Mouse (Mus musculus): ENCODE results near the gene Adora2a. TPM values are rescaled to one million over a fixed set of nuclear protein-coding genes. Genes with fewer than 3 reads are reported as not detected.
"Not testable (repeated sequence)": the region's sequence is repeated elsewhere in the genome, so short reads cannot be mapped to it uniquely, and the experiment has no call there.

Gene Adora2a
- polyA plus RNA-seq (2012; rRNA removed), result 9.6 and 13.3 TPM in 2 replicates

GRCm38 (mm10) chr10:75316872-75316907 lies at the start of gene Adora2a:
Gene Adora2a (plus strand): TSS chr10:75316877.
- no peak for DNase-seq (ENCODE audit: extremely low spot score in 1 of 2, low spot score in 1 of 2)

DNA sequence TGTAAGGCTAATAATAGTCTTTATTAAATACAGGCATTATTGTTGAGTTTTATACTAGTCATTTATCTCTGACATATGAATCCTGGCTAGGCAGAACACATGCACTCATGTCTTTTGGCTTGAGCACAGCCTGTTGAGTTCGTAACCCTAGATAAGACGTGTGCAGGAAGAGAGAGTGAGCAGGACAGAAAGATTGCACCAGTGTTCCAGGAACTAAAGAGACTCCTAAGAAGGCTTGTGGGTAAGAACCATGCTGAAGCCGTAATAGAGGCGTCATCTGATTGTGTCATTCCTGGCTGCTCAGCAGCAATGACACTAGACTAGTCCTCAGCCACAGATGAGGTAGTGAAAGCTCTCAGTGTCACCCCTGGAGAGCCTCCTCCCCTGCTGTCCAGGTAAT lies 43.7 kb upstream of the Adora2a start:
- DNase-seq (ENCODE audit: extremely low spot score in 1 of 2, low spot score in 1 of 2), result no peak

GRCm38 (mm10) chr10:75276427-75277013 lies 40.2 kb upstream of the Adora2a start:
- DNase-seq (ENCODE audit: extremely low spot score in 1 of 2, low spot score in 1 of 2), result no peak

DNA sequence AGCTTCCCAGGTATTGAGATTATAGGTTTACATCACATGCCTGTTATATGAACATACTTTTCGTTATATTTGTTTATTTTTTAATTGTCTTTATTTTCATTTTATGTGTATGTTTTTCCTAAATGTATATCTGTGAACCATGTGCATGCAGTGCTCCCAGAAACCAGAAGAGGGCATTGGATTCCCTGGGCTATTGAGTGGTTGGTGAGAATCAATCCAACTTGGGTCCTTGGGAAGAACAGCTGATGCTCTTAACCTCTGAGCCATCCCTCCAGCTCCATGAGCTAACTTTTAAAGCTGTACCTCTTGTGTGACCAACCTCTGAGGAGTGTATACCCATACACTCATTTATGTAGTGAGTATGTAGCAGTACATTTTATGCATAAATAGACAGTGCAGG lies 39.2 kb upstream of the Adora2a start:
- peak in 1 of 2 experiments; percentile 58 for DNase-seq (ENCODE audit: extremely low spot score in 1 of 2, low spot score in 1 of 2)

DNA sequence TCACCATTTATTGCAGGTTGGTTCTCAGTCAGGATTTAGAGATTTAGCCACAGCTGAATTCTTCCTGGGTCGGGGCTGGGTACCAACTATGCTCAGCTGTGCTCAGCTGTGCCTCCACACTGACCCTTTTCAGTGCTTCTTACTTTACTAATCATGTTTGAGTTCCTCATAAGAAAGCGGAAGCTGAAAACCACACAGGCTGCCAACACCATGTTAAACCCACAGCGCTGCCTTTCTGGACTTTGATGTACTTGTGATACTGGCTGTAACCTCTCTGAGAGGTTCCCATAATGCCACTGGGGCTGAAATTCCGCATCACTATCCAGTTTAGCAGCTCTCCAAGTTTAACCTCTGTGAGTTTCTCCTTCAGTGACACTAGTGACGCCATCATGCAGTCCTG lies 34.0 kb upstream of the Adora2a start:
- DNase-seq (ENCODE audit: extremely low spot score in 1 of 2, low spot score in 1 of 2), result no peak

GRCm38 (mm10) chr10:75283821-75284220 lies 32.9 kb upstream of the Adora2a start:
- no peak for DNase-seq (ENCODE audit: extremely low spot score in 1 of 2, low spot score in 1 of 2)

DNA sequence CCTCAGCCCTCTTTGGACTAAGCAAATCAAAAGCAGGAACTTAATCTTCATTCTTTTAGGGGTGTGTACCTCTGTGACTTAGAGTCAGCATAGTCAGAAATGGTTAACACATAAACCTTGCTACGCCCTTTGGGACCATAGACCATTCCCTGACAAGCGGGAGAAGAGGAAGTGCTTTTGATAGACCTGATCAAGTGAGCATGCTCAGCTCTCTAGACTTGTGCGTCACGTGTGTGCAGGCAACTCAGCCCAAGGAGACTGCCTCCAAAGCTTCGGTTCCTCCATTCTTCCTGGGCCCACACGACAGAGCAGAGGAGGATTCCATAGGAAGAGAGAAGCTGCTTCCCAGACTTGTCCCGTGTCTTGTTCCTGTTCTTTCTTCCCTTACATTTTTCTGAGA lies 28.1 kb upstream of the Adora2a start:
- no peak for DNase-seq (ENCODE audit: extremely low spot score in 1 of 2, low spot score in 1 of 2)

- DNase-seq (ENCODE audit: extremely low spot score in 1 of 2, low spot score in 1 of 2), result no peak
Observed at GRCm38 (mm10) chr10:75289392-75289791, 27.3 kb upstream of the Adora2a start.

DNA sequence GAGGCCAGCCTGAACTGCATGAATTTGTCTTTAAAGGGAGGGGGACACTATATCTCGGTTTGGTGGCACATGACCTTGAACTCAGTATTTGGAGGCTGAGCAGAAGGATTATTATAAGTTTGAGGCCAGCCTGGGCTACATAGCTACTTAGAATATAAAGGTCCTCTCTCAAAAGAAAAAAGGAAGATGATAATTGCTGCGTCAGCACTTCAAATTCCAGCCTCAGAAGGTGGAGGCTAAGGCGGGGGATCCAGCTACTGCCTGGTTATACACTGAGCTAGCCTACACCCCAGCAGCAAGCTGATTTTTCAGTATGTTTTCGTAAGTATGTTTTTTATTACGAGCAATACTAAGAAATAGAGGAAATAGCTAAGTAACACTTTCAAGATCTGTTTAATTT lies 26.0 kb upstream of the Adora2a start:
- DNase-seq (ENCODE audit: extremely low spot score in 1 of 2, low spot score in 1 of 2), result no peak

DNA sequence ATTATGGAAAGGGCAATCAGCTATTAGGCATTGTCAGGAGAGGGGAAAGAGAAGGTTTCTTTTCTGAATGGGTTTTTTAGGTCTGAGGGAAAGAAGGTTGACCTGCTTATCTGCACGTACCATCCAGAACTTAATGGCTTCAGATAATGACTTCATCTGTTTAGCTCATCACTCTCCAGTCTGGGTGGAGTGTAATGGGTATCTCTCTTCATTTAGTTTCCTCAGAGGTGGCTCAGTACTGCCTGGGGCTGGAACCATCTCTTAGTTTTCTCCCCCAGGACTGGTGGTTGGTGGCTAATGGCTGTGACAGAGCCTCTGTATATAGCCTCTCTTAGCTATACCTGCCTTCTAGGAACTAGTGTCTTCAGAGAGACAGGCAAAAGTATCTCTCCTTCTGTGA lies 25.3 kb upstream of the Adora2a start:
- no peak for DNase-seq (ENCODE audit: extremely low spot score in 1 of 2, low spot score in 1 of 2)

GRCm38 (mm10) chr10:75292206-75292605 lies 24.5 kb upstream of the Adora2a start:
- DNase-seq (ENCODE audit: extremely low spot score in 1 of 2, low spot score in 1 of 2), result not testable (repeated sequence)

DNA sequence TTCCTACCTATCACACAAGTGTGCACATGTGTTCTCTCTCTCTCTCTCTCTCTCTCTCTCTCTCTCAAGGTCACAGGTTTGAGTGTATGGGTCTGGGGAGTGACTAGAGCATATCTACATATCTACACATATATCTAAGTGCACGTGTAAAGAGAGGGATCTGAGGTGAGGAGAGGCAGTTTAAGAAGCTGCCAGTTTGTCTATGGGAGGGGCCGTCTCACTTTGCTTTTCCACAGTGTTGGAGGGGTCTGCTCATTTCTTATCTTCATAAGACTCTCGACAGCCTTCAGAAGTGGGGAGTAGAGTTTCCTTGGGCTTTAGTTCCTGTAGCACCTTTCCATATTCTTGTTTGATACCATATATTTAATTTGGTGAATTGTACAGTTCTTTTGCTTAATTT lies 23.4 kb upstream of the Adora2a start:
- DNase-seq (ENCODE audit: extremely low spot score in 1 of 2, low spot score in 1 of 2), result no peak

GRCm38 (mm10) chr10:75294362-75294761 lies 22.3 kb upstream of the Adora2a start:
- DNase-seq (ENCODE audit: extremely low spot score in 1 of 2, low spot score in 1 of 2), result no peak

- DNase-seq (ENCODE audit: extremely low spot score in 1 of 2, low spot score in 1 of 2), result no peak
Observed at GRCm38 (mm10) chr10:75294926-75295325, 21.8 kb upstream of the Adora2a start.

- no peak for DNase-seq (ENCODE audit: extremely low spot score in 1 of 2, low spot score in 1 of 2)
Observed at GRCm38 (mm10) chr10:75298608-75299007, 18.1 kb upstream of the Adora2a start.

- peak in 1 of 2 experiments; percentile 59 for DNase-seq (ENCODE audit: extremely low spot score in 1 of 2, low spot score in 1 of 2)
Observed at GRCm38 (mm10) chr10:75299785-75300418, 16.8 kb upstream of the Adora2a start.

GRCm38 (mm10) chr10:75301195-75301806 lies 15.4 kb upstream of the Adora2a start:
- no peak for DNase-seq (ENCODE audit: extremely low spot score in 1 of 2, low spot score in 1 of 2)

GRCm38 (mm10) chr10:75301937-75302336 lies 14.7 kb upstream of the Adora2a start:
- no peak for DNase-seq (ENCODE audit: extremely low spot score in 1 of 2, low spot score in 1 of 2)

GRCm38 (mm10) chr10:75302536-75302935 lies 14.1 kb upstream of the Adora2a start:
- DNase-seq (ENCODE audit: extremely low spot score in 1 of 2, low spot score in 1 of 2), result no peak

GRCm38 (mm10) chr10:75303324-75304048 lies 13.2 kb upstream of the Adora2a start:
- DNase-seq (ENCODE audit: extremely low spot score in 1 of 2, low spot score in 1 of 2), result peak; percentile 76 to 85

DNA sequence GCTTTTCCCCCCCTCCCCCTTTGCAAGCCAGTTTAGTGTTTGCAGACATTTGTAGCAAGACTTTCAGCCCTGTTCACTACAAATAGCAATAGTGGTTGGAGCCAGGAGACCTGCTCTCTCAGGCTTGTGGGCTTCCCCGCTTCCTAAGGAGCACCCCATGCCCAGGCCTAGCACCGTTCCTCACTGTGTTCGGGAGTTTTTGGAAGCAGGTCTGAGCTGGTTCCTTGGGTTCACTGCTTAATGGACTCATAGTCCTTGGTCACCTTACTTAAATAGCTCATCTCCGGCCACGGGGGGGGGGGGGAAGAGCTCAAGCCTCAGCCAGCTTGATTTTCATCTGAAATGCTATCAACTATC lies 12.7 kb upstream of the Adora2a start:
- no peak for DNase-seq (ENCODE audit: extremely low spot score in 1 of 2, low spot score in 1 of 2)

- DNase-seq (ENCODE audit: extremely low spot score in 1 of 2, low spot score in 1 of 2), result no peak
Observed at GRCm38 (mm10) chr10:75304413-75304812, 12.3 kb upstream of the Adora2a start.

Measured in frontal cortex, adult 2 months (tissue).